Mouse (Mus musculus) embryo, embryonic 11 days (tissue): ENCODE data around the gene Rab21.

Source experiments
- DNase-seq: peaks from one replicate; pipeline ENCODE4 v3.0.0-alpha.2; 2015

The Rab21 gene

DNA sequence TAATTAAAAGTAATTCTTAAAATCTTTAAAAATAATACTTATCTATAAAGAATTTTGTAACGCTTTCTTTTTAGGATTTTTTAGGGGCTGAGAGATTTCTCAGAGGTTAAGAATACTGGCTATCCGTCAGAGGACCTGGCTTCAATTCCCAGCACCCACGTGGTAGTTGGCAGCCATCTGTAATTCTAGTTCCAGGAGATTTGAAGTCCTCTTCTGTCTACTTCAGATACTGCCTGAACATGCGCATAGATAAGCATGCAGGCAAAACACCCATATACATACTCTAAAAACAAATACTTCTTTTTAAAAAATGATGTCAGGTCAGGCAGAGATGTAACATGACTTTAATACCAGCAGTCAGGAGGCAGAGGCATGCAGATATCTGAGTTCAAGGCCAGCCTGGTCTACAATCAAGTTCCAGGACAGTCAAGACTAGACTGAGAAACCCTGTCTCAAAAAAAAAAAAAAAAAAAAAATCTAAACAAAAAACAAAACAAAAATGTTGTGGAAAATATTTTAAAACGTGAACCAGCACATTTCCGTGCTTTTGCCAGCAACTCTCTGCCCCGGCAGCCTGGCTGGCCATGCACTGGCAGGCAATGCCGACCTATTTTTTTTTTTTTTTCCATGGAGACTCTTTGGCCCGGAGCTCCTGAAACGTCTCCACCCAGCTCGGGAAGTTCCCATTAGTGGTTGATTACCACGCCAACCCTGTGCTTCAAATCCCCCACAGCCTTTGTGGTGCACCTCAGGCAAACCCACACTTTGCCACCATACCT is 44.6 kb downstream of the Rab21 start:
- DNase-seq, result no peak

DNA sequence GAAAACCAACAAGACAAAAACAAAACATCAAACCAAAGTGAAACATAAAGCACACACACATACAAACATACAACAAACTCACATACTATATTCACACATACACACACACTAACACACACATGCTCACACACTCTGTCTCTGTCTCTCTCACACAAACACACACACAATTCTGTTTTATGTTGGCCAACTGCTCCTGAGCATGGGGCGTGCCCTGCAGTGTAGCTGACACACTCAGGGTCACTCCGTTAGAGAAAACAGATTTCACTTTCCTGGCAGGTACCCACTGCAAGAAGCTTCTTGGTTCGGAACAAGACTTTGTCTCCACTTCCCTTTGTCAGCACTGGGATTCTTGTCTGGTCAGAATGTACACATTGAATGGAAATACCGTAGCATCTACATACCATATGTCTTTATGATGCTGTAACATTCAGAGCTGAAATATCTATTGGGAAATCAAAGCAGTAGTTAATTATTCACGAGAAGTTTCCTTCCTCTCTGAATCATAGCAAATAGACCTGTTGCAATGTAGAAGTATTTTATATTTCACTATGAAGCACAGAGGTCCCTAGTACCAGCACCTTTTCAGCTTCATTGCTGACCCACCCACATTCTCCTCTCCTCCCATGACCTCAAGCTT is 52.4 kb downstream of the Rab21 start:
- DNase-seq, result no peak

DNA sequence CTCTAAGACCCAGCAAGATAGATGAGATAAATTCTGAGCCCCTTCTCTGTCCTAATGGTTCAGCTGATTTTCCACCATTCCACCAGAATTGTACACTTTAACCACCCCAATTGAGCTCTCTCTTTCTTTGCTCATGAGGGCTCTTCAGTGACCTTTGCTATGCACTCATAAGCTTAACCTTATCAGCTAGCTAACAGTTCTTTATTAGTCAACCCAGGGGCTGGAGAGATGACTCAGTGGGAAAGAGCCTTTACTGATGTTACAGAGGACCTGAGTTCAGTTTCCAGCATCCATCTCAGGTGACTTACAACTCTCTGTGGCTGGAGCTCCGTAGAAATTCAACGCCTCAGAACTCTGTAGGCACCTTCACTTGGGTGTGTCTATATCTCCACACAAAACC is 53.1 kb downstream of the Rab21 start:
- DNase-seq, result no peak

DNA sequence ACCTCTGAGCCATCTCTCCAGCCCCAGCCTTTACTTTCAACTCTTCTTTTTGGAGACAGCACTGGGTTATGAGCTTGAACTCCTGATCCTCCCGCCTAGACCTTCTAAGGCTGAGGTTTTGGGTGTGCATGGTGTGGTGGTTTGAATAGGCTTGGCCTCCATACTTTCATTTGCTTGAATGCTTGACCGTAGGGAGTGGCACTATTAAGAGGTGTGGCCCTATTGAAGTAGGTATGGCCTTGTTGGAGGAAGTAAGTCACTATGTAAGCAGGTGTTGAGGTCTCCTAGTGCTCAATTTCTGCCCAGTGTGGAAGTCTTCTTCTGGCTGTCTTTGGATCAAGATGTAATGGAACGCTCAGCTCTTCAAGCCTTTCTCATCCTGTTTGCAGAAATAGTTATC is 54.0 kb downstream of the Rab21 start:
- DNase-seq, result no peak

DNA sequence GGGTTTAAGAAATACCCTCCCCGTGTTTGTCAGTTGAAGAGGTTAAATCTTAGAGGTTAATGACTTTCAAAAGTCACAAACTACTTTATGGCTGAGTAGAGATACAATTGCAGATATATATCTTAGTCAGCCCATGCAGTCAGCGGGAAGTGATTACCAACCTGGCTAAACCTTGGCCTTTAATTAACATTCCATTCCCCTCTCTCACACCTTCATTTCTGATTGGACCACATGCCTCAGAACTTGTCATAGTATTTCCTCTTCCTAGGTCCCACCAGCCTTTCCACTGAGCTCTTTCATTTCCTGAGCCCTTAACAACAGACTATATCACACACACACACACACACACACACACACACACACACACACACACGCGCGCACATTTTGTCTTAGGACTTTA is 59.2 kb downstream of the Rab21 start:
- DNase-seq, result no peak

DNA sequence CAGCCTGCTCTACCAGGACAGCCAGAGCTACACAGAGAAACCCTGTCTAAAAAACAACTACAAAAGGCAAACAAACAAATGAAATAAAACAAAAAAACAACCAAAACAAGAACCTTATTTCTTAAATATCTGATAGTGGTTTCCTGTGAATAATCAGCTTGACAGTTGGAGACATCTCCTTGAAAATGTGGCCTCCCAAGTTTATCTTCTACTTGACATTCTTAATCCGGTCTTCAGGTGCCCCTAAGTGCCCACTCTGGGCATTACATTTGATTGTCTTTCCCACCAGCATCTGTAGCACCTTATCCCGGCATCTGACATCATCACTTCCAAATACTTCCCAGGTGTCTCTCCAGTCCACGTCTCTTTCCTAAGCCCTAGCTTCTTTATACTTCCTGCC is 61.9 kb downstream of the Rab21 start:
- no peak for DNase-seq

DNA sequence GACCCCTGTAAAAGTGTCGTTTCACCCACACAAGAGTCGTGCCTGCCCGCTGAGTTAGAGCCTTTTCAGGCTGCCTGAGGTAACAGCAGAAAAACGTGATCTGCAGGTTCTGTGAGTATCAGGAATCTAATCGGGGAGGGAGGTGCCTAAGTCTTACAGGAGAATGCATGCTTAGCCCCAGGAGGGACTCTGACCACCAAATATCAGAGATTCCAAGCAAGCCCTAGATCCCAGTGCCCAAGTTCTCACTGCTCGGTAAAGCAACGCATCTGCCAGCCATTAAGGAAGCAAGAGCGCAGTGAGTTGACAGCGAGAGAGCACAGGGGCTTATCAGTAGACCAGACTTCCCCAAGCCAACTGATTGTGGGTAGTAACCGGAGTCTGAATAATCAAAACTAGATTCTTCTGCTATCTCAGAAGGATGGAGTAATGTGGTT is 63.1 kb downstream of the Rab21 start:
- DNase-seq, result peak; percentile 55

DNA sequence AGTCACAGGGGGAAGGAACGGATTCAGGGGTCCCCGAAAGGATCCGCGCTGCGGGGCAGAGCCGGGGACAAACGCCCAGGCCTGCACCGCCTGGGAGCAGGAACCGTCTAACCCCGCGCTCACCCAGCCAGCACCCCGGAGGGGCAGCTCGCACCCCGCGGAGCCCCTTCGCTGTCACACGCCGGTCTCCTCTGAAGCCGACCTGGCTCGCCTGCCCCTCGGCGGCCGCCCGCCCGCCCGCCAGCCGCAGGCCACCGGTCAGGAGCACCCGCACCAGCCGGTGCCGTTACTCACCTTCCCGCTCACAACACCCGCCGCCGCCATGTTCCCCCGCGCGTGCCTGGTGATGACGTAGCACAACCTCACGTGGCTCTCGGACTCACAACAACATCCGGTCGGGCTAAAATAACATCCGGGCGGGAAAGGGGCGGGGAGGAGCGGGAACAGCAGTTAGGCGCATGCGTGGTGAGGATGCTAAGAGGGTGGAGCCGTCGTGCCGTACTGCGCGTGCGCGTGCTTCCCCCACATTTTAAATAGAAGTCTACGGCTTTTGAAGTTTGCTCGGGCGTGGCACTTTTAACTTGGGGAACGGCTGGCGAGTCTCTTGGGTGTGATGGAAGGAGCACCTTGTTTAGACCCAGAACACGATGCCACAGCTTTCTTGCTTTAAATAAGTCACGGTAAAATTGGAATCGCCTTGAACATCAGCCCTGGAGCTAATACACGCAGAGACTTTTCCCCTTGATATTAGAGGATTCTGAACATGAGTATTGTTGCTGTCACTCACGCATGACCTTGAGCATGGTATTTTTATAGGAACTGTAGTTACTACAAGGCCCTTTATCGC is 64.1 kb downstream of the Rab21 start, which contains the start of gene Tbc1d15:
TSS of gene Tbc1d15 (minus strand) at position 380 of the 847 bp plus-strand sequence.
- peak; percentile 99 for DNase-seq

DNA sequence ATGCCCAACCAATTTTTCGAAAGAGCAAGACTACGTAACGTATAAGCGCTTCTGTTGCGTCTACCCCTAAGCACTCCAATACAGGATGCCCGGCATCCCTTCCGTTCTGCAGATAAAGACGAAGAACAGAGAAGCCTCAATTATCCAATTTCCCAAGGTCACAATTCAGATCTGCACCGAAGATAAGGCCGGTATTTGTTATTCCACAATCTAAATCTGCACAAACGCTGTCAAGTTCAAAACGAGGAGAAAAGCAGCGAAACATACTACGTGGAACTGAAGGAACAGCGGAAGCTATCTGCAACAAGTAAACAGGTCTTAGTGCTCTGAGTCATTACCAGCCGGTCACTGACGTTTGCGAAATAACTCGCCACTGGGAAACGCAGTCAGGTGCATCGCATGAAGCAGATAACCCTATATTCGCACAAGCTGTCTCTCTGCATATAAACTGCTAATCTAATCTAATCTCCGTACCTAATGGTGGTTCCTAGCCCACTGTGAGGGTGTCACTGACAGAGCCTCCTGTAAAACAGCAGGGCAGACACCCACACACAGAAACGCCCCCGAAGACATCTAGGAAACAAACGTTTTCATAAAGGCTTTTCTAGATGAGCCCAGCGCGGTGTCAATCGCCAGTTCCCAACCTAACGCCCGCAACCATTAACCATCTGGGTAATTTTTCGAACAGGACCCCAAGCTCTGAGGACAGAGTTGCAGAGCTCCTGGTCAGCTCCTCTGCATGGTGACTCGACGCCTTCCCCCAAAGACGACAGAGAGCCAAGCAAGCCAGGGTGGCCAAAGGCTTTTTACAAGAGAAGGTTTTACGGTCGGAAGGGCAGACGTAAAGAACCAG is 64.9 kb downstream of the Rab21 start:
- no peak for DNase-seq

DNA sequence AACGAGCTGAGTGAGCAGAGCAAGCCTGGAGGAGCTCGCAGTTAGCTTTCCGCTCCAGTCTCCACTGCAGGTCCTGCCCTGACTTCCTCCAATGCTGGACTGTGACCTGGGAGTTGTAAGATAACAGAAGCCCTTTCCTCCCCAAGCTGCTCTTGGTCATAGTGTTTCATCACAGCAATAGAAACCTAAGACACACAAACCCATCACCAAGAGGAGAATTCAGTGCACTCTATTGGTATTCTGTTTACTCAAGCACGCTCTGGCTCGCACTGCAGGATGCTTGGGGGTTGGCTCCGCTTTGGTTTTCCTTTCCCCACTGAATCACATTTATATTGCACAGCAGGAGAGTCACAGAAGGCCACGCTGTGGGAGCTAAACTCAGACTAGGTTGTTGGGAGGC is 67.4 kb downstream of the Rab21 start:
- no peak for DNase-seq

DNA sequence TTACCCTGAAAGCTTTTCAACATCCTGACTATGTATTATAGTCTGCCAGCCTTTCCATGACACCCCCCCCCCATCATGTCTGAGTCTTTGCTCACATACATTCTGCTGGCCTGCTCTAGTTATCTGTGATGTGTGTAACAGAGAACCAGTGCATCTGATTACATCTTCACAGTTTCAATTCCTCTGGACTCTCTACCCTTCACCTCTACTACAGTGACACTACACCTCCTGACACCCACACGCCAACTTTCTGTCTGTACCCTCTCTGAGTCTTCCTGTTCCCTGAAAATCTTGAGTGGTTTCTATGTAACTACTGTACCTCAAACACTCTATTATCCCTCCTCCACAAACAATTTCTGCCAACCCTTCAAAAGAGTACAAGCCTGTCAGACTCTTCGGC is 69.9 kb downstream of the Rab21 start:
- DNase-seq, result no peak

DNA sequence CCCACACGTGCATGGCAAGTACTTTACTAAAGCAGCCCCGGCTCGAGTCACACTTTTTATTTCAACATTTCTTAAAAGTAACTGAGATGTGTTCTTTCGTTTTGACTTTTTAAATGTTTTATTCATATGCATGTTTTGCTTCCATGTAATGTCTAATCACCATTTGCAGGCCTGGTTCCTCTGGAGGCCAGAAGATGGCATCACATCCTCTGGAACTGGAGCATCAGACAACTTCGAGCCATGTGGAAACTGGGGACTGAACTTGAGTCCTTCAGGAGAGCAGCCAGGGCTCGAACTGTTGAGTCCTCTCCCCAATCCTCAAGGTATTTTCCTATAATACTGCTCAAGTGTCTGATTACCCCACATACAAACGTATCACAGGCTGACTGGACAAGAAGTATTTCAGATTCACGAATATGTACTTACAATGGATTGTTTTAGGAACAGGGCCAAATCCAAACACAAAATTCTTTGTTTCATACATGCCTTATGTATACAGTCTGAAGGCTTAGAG is 74.3 kb downstream of the Rab21 start:
- DNase-seq, result peak; percentile 12

DNA sequence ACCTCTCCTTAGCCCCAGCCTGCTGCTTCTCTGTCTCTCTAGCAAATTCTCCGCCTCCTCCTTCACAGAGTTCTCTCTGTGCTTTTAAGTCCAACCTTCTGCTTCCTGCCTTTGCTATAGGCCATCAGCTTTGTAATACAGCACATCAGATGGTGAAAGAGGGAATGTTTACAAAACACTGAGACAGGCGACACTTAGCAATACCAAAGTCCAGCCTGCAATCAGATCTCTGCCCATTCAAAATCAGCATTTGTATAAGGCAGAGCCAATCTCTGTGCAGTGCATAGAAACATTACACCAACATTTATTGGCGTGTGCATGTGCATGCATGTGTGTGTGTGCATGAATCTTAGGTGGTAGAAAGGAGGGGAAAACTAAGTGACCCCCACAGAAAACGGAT is 77.5 kb downstream of the Rab21 start:
- DNase-seq, result no peak
